Mouse (Mus musculus): ENCODE measurements around the gene Lmna. TPM values are rescaled to one million over a fixed set of nuclear protein-coding genes. Genes with fewer than 3 reads are reported as not detected.

The Lmna gene
- polyA plus RNA-seq, 1 experiment from 2014 or later = 57.7 TPM

MicroRNAs encoded within 50 kb of the gene (microRNA counts, 519-probe panel; counts per million panel counts)
- microRNA mmu-miR-1905 = not detected

Small RNAs within 50 kb of the gene (microRNA-seq; reads per million reads assigned to microRNA genes)
- gene Mir1905 (not detected), gene Mir7011 (not detected)

Other genes with a start within 250 kb of the Lmna start
- 0.29 and 0.43 TPM in 2 replicates for gene Gm38392, start 222.7 kb downstream of the Lmna start, polyA plus RNA-seq (2016; fragmentation: Nextera tagmentation; extraction: Ambion mirVana)
- 14.0 and 17.0 TPM in 2 replicates for gene Tsacc, start 213.0 kb downstream of the Lmna start, polyA plus RNA-seq (2016; fragmentation: Nextera tagmentation; extraction: Ambion mirVana)
- gene Cct3, start 212.8 kb downstream of the Lmna start, polyA plus RNA-seq (2016; fragmentation: Nextera tagmentation; extraction: Ambion mirVana) = 626 and 718 TPM in 2 replicates
- gene Glmp, start 184.9 kb downstream of the Lmna start, polyA plus RNA-seq (2016; fragmentation: Nextera tagmentation; extraction: Ambion mirVana) = 164 and 179 TPM in 2 replicates
- 2.5 and 2.6 TPM in 2 replicates for gene Tmem79, start 173.8 kb downstream of the Lmna start, polyA plus RNA-seq (2016; fragmentation: Nextera tagmentation; extraction: Ambion mirVana)
- 64.5 and 76.0 TPM in 2 replicates for gene Smg5, start 173.7 kb downstream of the Lmna start, polyA plus RNA-seq (2016; fragmentation: Nextera tagmentation; extraction: Ambion mirVana)
- 1.7 and 2.2 TPM in 2 replicates for gene Paqr6, start 145.4 kb downstream of the Lmna start, polyA plus RNA-seq (2016; fragmentation: Nextera tagmentation; extraction: Ambion mirVana)
- 0.44 TPM in 1 of 2 replicates, not detected in the other for gene Bglap3, start 137.2 kb downstream of the Lmna start, polyA plus RNA-seq (2016; fragmentation: Nextera tagmentation; extraction: Ambion mirVana)
- gene Bglap2, start 131.3 kb downstream of the Lmna start, polyA plus RNA-seq (2016; fragmentation: Nextera tagmentation; extraction: Ambion mirVana) = not detected in 2 replicates
- gene Bglap, start 125.5 kb downstream of the Lmna start, polyA plus RNA-seq (2016; fragmentation: Nextera tagmentation; extraction: Ambion mirVana) = not detected in 2 replicates
- gene Pmf1, start 99.6 kb downstream of the Lmna start, polyA plus RNA-seq (2016; fragmentation: Nextera tagmentation; extraction: Ambion mirVana) = 131 and 149 TPM in 2 replicates
- gene Slc25a44, start 84.8 kb downstream of the Lmna start, polyA plus RNA-seq (2016; fragmentation: Nextera tagmentation; extraction: Ambion mirVana) = 16.8 and 17.5 TPM in 2 replicates
- 1.7 and 4.3 TPM in 2 replicates for gene Sema4a, start 48.8 kb downstream of the Lmna start, polyA plus RNA-seq (2016; fragmentation: Nextera tagmentation; extraction: Ambion mirVana)
- gene Mex3a, start 22.4 kb upstream of the Lmna start, polyA plus RNA-seq (2016; fragmentation: Nextera tagmentation; extraction: Ambion mirVana) = 11.6 and 22.8 TPM in 2 replicates
- gene Rab25, start 38.3 kb upstream of the Lmna start, polyA plus RNA-seq (2016; fragmentation: Nextera tagmentation; extraction: Ambion mirVana) = 1.1 and 1.6 TPM in 2 replicates
- 154 and 190 TPM in 2 replicates for gene Lamtor2, start 43.1 kb upstream of the Lmna start, polyA plus RNA-seq (2016; fragmentation: Nextera tagmentation; extraction: Ambion mirVana)
- 49.5 and 62.2 TPM in 2 replicates for gene Ubqln4, start 43.8 kb upstream of the Lmna start, polyA plus RNA-seq (2016; fragmentation: Nextera tagmentation; extraction: Ambion mirVana)
- gene Ssr2, start 65.9 kb upstream of the Lmna start, polyA plus RNA-seq (2016; fragmentation: Nextera tagmentation; extraction: Ambion mirVana) = 184 and 207 TPM in 2 replicates
- gene Arhgef2, start 96.0 kb upstream of the Lmna start, polyA plus RNA-seq (2016; fragmentation: Nextera tagmentation; extraction: Ambion mirVana) = 82.5 and 108 TPM in 2 replicates
- not detected in 2 replicates for gene Rxfp4, start 143.2 kb upstream of the Lmna start, polyA plus RNA-seq (2016; fragmentation: Nextera tagmentation; extraction: Ambion mirVana)
- gene Khdc4, start 175.8 kb upstream of the Lmna start, polyA plus RNA-seq (2016; fragmentation: Nextera tagmentation; extraction: Ambion mirVana) = 73.3 and 87.3 TPM in 2 replicates
- gene Rit1, start 206.9 kb upstream of the Lmna start, polyA plus RNA-seq (2016; fragmentation: Nextera tagmentation; extraction: Ambion mirVana) = 40.5 and 42.5 TPM in 2 replicates

All from heart, embryonic 10.5 days (tissue).